Mouse (Mus musculus) hindbrain, embryonic 11.5 days (tissue): Measurements from ENCODE around the gene Ints1. TPM values are rescaled to one million over a fixed set of nuclear protein-coding genes. Genes with fewer than 3 reads are reported as not detected.

Source experiments
- ATAC-seq: fragments of 200-750 bp; cut with Nextera tagmentation; 2 replicates; pipeline ENCODE4 v1.8.0; 2017; ENCODE audit warnings: mild to moderate bottlenecking, moderate TSS enrichment, moderate library complexity; ENCODE audit not compliant: low FRiP score
- DNase-seq: peaks from one replicate; pipeline ENCODE4 v3.0.0-alpha.2; 2015; ENCODE audit warnings: low spot score
- H3K27ac ChIP-seq: fragments of 300-500 bp; sonication (generic); 2 replicates; pipeline ENCODE4 v1.5.1; 2014; ENCODE audit warnings: mild to moderate bottlenecking, low read depth, low read length
- H3K27me3 ChIP-seq: fragments of 300-500 bp; sonication (generic); 2 replicates; pipeline ENCODE4 v1.6.1; 2014; ENCODE audit warnings: mild to moderate bottlenecking, low read length, moderate library complexity, mixed read lengths; ENCODE audit not compliant: control insufficient read depth, insufficient read depth
- H3K36me3 ChIP-seq: fragments of 300-500 bp; sonication (generic); 2 replicates; pipeline ENCODE4 v1.6.1; 2014; ENCODE audit warnings: mild to moderate bottlenecking, low read length, moderate library complexity, mixed read lengths; ENCODE audit not compliant: control insufficient read depth, insufficient read depth
- H3K4me1 ChIP-seq: fragments of 300-500 bp; sonication (generic); replicated peaks from 2 replicates; pipeline ENCODE4 v1.6.1; 2014; ENCODE audit warnings: low read length, mixed read lengths; ENCODE audit not compliant: control insufficient read depth, insufficient read depth
- H3K4me2 ChIP-seq: fragments of 300-500 bp; sonication (generic); replicated peaks from 2 replicates; pipeline ENCODE4 v1.6.1; 2014; ENCODE audit warnings: mild to moderate bottlenecking, low read depth, low read length
- H3K4me3 ChIP-seq: fragments of 300-500 bp; sonication (generic); 2 replicates; pipeline ENCODE4 v1.5.1; 2014; ENCODE audit warnings: low read depth, low read length
- H3K9ac ChIP-seq: fragments of 300-500 bp; sonication (generic); 2 replicates; pipeline ENCODE4 v1.6.1; 2014; ENCODE audit warnings: low read depth, low read length
- H3K9me3 ChIP-seq: fragments of 300-500 bp; sonication (generic); 2 replicates; pipeline ENCODE4 v1.6.1; 2016; ENCODE audit warnings: low read length; ENCODE audit not compliant: control insufficient read depth
- WGBS: fragments of 180-500 bp; shearing (Covaris S2); extraction: QIAGEN DNeasy Blood & Tissue Kit; methylation state at CpG from one replicate; pipeline ENCODE4 v1.1.7; 2014; 5-methylcytosine and 5-hydroxymethylcytosine counted together
- polyA plus RNA-seq: library from polyadenylated mRNA; unstranded; fragments of >200 nt; fragmentation: Nextera tagmentation; extraction: Ambion mirVana; gene quantifications from 2 replicates; pipeline ENCODE4 v1.2.1, GENCODE M21; 2014

Ints1 gene
- polyA plus RNA-seq, 1 experiment from 2014 or later, result 26.3 TPM

DNA sequence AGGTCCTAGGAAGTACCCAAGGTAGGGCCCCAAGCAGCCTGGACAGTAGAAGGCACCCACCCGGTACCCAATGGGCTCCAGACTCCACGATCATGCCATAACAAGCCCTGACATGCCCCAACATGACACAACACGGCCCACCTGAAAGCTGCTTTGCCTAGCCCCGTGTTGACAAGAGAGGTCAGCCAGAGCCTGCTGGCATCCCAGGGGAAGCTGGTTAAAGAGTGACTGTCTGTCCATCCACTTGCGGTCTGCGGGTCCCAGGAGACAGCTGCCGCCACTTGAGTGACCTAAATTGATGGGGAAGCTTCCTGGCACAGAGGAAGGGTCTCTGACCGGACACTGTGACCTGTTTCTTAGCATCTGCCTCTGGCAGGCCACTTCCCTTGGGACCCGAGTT is 52.4 kb downstream of the Ints1 start:
- ATAC-seq (no peak), DNase-seq (no peak)
- Histone ChIP-seq H3K9me3 (no peaks in the 10 kb centered on the region), H3K4me3 (no peak overlapping the region), H3K4me2 (no peak overlapping the region), H3K4me1 (peaks cover 3% of the 10 kb centered on the region; the same call in 1 of the 2 replicates), H3K9ac (no peak overlapping the region), H3K27ac (no peak overlapping the region), H3K36me3 (no peaks in the 10 kb centered on the region), H3K27me3 (no peaks in the 10 kb centered on the region)
- WGBS, result 62% methylated on average over 9 of the region's 9 CpGs

DNA sequence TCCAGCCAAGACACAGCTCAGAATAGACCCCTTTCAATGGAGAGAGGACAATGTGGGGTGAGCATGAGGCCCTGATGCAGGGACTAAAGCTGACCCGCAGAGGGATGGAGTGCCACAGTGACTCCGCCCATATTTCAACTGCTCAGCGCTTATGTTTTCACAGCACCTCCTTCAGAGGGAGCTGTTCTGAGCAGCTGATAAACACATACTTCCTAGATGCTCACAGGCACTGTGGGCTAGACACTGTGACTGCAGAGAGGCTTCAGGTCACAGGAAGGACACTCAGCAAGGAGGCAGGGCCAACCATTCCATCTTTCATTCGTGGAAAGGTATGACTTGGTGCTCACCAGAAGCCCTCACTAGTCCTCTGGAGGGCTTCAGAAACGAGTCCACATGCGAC is 52.8 kb downstream of the Ints1 start:
- Histone ChIP-seq H3K27ac (no peak overlapping the region), H3K4me3 (no peak overlapping the region), H3K36me3 (no peaks in the 10 kb centered on the region), H3K27me3 (no peaks in the 10 kb centered on the region), H3K4me1 (peaks cover 3% of the 10 kb centered on the region; the same call in 1 of the 2 replicates), H3K4me2 (no peak overlapping the region), H3K9ac (no peak overlapping the region), H3K9me3 (no peaks in the 10 kb centered on the region)
- ATAC-seq (no peak), DNase-seq (no peak)
- WGBS, result 70% methylated on average over 6 of the region's 6 CpGs

DNA sequence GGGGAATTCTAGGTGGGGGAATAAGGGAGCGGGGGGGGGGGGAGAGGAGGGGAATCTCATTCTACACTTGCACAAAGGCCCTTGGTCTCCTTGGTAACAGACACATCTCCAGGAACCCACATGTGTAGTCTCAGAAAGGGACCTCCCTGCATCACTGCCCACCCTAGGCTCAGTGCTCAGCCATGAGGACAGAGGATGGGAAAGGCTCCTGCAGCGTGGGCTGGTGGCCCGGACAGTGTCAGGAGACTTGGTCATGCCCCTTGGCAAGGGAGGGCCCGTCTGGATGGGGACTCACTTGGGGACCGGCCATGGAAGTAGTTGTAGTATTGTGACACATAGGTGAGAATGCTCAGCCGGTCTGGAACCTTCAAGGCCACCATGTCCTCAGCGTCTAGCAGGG is 56.5 kb downstream of the Ints1 start:
- DNase-seq, result no peak
- 75% methylated on average over 7 of the region's 7 CpGs for WGBS
- Histone ChIP-seq H3K9me3 (no peaks in the 10 kb centered on the region), H3K4me1 (peaks cover 3% of the 10 kb centered on the region; the same call in 1 of the 2 replicates), H3K27me3 (no peaks in the 10 kb centered on the region), H3K4me3 (no peak overlapping the region), H3K36me3 (no peaks in the 10 kb centered on the region), H3K4me2 (no peak overlapping the region), H3K9ac (no peak overlapping the region), H3K27ac (no peak overlapping the region)
- ATAC-seq, result 0 out of 2 replicates have a peak, but pooled peaks have one; percentile 38

DNA sequence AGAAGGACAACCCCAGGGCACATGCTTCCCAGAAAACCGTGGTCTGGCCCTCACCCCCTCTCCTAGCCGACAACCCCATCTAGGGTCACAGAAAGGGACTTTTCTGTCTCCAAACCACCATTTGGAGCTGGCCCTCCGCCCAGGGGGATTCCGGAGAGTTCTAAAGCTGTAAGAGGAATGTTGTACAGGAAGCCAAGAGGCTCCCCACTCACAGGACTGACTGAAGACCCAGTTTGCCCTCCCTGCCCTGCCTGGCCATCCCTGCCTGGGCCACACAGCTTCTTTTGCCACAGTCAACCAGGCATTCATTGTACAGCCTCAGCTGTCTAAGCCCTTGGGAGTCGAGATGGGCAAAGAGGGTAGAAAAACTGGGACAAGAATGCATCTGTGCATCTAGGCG is 56.9 kb downstream of the Ints1 start:
- H3K4me3 ChIP-seq, result no peak overlapping the region
- H3K9me3 ChIP-seq, result no peaks in the 10 kb centered on the region
- peaks cover 3% of the 10 kb centered on the region; the same call in 1 of the 2 replicates for H3K4me1 ChIP-seq
- no peak for DNase-seq
- H3K4me2 ChIP-seq, result no peak overlapping the region
- no peak overlapping the region for H3K9ac ChIP-seq
- no peak for ATAC-seq
- H3K27ac ChIP-seq, result no peak overlapping the region
- no peaks in the 10 kb centered on the region for H3K36me3 ChIP-seq
- WGBS, result 67% methylated on average over 6 of the region's 6 CpGs
- H3K27me3 ChIP-seq, result no peaks in the 10 kb centered on the region

DNA sequence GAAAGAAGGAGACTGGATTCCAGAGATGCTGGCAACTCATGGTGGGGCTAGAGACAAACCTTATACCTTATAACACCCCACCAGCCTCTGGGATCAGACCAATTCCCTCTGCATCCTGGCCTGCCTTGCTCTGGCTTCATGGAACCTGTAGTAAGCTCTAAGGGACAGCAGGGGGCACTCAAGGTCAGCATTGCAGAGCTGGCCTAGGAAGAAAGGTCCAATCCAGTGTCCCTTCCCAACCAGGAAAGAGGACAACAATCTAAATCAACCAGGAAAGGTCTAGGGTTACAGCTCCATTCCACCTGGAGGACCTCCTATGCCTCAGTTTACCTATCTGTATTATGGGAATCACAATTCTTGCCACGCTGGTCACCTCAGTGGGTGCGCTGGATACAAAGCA is 57.8 kb downstream of the Ints1 start:
- Histone ChIP-seq H3K9me3 (no peaks in the 10 kb centered on the region), H3K36me3 (no peaks in the 10 kb centered on the region), H3K9ac (no peak overlapping the region), H3K4me1 (peaks cover 3% of the 10 kb centered on the region; the same call in 1 of the 2 replicates), H3K4me3 (no peak overlapping the region), H3K27me3 (no peaks in the 10 kb centered on the region), H3K4me2 (no peak overlapping the region), H3K27ac (no peak overlapping the region)
- DNase-seq, result peak; percentile 76
- no peak for ATAC-seq
- WGBS, result 93% methylated on average over 2 of the region's 2 CpGs

DNA sequence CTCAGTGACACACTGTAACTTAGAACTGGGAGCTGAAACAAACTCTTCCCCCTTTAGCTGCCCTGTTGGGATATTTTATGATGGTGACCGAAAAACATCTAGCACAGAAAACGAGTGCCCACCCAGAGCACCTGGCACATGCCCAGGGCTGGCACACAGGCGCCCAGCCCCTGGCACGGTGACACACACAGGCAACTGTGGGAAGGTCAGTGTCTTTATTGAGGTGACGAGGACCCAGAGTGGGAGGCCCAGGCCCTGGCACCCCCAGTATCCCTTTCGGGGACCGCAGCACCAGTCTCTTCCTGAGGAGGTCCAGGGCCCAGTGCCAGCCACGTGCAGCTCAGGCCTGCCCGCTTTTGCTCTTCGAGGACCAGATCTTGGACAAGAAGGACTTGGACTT is 69.0 kb downstream of the Ints1 start:
- Histone ChIP-seq H3K36me3 (no peaks in the 10 kb centered on the region), H3K27ac (no peak overlapping the region), H3K4me2 (no peak overlapping the region), H3K4me1 (no peaks in the 10 kb centered on the region), H3K9ac (no peak overlapping the region), H3K27me3 (no peaks in the 10 kb centered on the region), H3K9me3 (no peaks in the 10 kb centered on the region), H3K4me3 (no peak overlapping the region)
- 97% methylated on average over 10 of the region's 10 CpGs for WGBS
- ATAC-seq (no peak), DNase-seq (no peak)

DNA sequence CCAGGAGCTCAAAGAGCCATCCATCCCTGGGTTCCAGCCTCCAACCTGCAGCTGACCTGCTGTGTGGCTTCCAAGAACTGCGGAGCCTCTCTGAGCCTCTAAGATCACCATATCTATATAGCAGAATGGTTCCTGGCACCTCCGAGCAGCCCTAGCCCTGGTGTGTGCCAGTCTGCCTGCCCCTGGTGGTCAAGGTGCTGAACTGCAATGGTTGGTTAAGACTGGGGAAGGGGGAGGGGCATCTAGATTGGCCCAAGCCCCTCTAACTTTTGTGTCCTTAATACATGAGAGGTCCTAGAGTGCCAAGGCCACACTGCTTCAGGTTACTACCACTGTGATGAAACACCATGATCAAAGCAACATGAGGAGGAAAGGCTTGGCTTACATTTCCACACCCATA is 72.6 kb downstream of the Ints1 start:
- Histone ChIP-seq H3K4me2 (no peak overlapping the region), H3K36me3 (no peaks in the 10 kb centered on the region), H3K4me3 (no peak overlapping the region), H3K9me3 (no peaks in the 10 kb centered on the region), H3K27me3 (no peaks in the 10 kb centered on the region), H3K27ac (no peak overlapping the region), H3K4me1 (no peaks in the 10 kb centered on the region), H3K9ac (no peak overlapping the region)
- WGBS, result 66% methylated on average over 2 of the region's 2 CpGs
- ATAC-seq, result no peak
- peak; percentile 55 for DNase-seq

DNA sequence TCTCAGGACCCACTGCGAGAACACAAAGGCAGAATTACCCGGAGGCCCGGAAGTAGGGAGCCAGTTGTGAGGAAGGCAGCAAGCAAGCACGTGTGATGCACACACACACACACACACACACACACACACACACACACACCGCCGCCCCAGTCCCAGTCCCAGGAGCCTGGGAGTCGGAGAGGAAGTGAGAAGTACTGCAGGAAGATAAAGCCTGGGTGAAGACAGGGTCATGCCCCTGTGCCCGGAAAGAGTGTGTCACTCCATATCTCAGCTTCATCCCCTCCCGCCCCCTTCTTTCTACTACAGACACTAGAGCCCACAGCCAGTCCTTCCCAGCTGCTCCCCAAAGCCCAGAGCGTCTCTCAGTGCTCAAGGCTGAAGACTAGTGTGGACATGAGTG is 73.2 kb downstream of the Ints1 start:
- WGBS, result 65% methylated on average over 10 of the region's 10 CpGs
- Histone ChIP-seq H3K9me3 (no peaks in the 10 kb centered on the region), H3K9ac (no peak overlapping the region), H3K4me3 (no peak overlapping the region), H3K4me1 (no peaks in the 10 kb centered on the region; the same call in 1 of the 2 replicates), H3K27ac (no peak overlapping the region), H3K27me3 (0 out of 2 replicates have a peak, but pooled peaks cover 3% of the 10 kb centered on the region), H3K36me3 (no peaks in the 10 kb centered on the region), H3K4me2 (no peak overlapping the region)
- no peak for DNase-seq
- ATAC-seq, result no peak
